Mouse (Mus musculus) ES-E14 (cell line): ENCODE measurements around the gene Vps9d1.

ENCODE experiments used
- CHD2 ChIP-seq: IDR thresholded peaks from 2 replicates; pipeline ENCODE4 v1.6.1; 2014; ENCODE audit warnings: mild to moderate bottlenecking, low read depth, low read length, inconsistent platforms
- HCFC1 ChIP-seq: IDR thresholded peaks from 2 replicates; pipeline ENCODE4 v1.6.1; 2012; ENCODE audit warnings: low read length, inconsistent platforms, borderline replicate concordance; ENCODE audit not compliant: insufficient read depth
- MAFK ChIP-seq: IDR thresholded peaks from 2 replicates; pipeline ENCODE4 v1.6.1; 2014; ENCODE audit warnings: mild to moderate bottlenecking, low read depth, low read length, inconsistent platforms; ENCODE audit not compliant: insufficient read depth
- ZC3H11A ChIP-seq: IDR thresholded peaks from 2 replicates; pipeline ENCODE4 v1.6.1; 2012; ENCODE audit warnings: low read depth, mild to moderate bottlenecking, inconsistent platforms, low read length, borderline replicate concordance
- ZNF384 ChIP-seq: IDR thresholded peaks from 2 replicates; pipeline ENCODE4 v1.6.1; 2012; ENCODE audit warnings: low read depth, low read length, inconsistent platforms

DNA sequence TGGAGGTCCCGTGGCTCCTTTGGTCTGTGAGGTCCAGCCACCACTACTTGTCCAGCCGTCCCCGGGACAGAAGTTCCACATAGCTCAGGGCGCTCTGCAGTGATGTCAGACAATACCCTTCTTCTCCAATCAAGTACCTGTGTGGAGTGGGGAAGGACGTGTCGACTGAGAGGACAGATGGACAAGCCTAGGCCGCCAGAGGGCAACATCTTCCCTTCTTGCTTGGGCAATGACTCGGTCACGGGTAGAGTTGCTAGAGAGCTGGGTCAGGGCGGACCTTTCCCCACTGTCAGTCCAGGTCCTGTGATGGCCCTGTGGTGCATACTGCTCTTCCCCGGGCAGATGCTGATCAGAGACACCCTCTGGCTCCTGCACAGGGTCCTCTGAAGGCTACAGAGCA lies 11.1 kb downstream of the Vps9d1 start:
- no peak for TF ChIP-seq HCFC1
- no peak for TF ChIP-seq ZNF384
- TF ChIP-seq ZC3H11A, result no peak
- no peak for TF ChIP-seq CHD2
- TF ChIP-seq MAFK, result no peak
